Mouse (Mus musculus): ENCODE data around the gene Emsy.

The Emsy gene

DNA sequence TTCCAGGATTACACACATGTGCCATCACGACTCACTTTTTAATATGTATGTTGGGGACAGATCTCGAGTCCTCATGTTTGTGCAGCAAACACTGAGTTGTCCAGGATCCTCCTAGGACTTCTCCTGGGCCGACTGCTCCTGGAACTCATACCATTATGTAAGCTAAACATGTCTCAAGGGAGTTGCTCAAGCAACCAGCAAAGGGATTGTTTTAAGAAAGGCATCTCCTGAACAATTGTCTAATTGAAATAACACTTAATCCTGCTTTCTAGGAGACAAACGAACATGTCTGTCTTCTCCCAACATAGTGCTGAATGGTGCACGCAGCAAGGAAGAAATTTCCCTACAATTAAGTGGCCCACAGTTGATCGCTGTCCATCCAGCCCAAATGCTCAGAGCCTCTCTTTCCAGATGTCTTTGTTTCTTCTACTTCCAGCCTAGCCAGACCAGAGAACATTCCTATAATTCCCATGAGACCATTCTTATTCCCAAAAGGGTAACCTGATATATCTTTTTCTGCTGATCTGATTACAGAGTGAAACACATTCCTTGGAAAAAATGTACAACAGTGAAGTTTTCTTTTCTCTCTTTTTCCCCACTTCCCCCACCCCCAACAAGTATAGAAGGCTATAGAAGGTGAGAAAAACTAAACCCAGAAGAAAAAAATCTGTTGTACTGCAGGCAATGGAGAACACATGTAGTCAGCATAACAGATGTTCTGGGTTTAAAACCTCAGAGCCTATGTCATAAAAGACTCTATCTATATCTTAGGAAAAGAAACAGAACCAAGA is 11.6 kb upstream of the Emsy start:
- DNase-seq (ENCODE audit: low spot score in 2 of 2), result no peak

DNA sequence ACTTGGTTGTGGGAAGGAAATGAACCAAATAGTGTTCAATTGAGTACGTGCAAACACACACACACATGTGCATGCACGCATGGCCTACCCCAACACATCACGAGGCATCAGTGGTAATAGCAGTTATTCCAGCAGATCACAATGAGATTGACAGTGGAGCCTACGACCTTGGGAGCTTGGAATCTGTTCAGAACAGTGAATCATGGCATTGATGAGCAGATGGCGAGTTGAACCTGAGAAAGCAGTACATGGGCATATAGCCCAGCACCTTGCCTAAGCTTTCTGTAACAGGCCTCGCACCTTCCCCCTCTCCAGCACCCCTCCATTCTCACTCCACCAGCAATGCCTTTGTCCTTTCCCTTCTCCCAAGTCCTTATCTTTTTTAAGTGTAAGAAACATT is 9.1 kb upstream of the Emsy start:
- DNase-seq (ENCODE audit: low spot score in 2 of 2), result no peak

DNA sequence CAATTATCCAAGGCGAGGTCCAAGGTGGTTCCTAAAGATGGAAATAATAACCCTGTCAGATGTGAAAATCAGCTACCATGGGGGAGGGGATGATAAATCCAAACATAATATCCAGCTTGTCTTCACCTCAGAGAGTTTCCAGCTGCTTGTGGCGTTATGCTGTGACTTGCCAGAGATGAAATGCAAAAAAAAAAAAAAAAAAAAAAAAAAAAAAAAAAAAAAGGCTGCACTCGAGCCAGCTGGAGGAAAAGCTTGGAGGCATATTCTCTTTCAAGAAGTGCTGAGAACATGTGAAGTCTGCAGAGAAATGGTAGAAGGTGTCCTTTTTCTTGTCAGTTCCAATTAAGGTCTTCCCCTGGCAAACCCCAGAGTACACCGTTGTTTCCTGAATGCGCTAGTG is 8.6 kb upstream of the Emsy start:
- no peak for DNase-seq (ENCODE audit: low spot score in 2 of 2)

DNA sequence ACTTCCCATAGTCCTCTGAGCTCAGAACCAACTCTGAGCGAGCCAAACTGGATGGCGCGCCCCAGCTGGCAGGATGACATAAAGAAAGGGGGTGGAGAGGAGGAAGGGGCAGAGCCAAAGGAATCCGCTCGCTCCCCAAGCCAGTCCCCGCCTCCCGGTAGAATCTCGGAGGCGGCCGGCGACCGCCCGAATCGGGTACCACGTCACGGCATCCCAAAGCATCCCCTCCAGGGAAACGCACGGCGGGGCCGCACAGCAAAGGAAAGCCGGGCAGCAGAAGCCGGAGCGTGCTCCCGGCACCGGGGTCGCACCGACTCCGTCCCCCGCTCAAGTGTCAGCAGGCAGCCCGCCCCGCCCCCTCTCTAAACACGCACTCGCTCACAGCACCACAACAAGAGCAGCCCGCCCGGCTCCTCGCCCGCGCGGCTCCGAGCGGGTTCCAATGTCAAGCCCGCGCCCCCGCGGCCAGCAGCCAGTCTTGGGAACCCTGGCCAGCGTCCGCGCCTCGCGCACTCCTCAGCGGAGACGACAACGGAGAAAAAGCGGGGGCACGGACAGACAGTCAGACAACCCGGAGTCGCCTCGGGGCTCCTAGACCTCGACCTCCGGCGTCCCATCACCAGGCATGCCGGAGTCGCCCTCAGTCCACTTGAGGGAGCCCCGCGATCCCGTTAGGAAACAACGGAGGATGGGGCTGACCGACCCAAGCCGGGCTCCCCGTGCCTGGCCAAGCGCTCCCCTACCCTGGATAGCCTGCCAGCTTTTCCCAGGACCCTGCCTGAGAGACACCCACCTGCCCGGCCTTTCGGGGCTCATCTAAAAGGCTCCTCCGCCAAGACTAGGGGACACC is 677 bp downstream of the Emsy start:
- DNase-seq (ENCODE audit: low spot score in 2 of 2), result peak; percentile 47 to 62

DNA sequence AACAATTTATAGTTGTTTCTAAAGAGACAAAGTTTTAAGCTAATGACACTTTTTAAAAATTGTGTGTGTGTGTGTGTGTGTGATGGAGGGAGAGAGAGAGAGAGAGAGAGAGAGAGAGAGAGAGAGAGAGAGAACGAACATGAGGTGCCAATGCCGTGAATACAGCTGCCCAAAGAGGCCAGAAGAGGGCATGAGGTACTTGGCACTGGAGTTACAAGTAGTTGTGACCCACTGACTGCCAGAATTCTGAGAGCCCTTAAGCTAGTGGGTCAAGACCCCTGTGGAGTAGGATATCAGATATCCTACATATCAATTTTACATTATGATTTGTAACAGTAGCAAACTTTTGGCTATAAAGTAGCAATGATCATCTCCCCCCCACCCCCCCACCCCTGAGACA is 4.9 kb downstream of the Emsy start:
- no peak for DNase-seq (ENCODE audit: low spot score in 2 of 2)

DNA sequence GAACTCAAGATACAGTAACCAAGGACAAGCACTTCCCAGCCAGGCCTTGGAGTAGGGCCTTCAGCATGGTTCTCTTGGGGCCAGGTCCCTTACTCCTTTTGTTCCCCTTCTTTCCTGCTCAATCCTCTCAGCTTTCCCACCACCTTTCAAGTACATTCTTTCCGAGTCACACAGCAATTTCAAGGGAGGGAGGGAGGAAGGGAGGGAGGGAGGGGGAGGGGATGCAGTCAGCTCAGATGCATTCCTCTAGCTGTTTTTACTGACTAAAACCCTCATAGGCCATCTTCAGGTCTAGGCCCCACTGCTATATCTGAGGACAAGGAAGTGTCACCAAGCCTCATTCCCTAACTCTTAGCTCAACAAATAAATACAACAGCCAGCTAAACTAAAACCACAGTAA is 12.3 kb downstream of the Emsy start:
- DNase-seq (ENCODE audit: low spot score in 2 of 2), result no peak

DNA sequence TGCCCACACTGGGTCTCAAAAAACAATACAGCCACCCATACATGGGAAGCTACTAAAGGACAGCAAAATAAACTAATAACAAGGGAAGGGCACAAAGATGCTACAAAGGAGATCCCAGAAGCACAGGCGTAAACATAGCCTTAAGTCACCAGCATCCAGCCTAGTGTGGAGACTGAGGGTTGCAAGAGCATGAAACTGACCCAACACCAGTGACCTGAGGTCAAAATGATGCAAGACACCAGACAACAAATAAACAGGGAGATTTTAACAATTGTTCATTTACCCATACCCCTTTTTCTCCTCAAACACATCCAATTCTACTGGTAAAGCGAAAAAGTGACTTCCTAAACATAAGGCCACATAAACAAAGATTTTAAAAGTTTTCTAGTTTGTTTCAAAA is 20.0 kb downstream of the Emsy start:
- DNase-seq (ENCODE audit: low spot score in 2 of 2), result no peak

DNA sequence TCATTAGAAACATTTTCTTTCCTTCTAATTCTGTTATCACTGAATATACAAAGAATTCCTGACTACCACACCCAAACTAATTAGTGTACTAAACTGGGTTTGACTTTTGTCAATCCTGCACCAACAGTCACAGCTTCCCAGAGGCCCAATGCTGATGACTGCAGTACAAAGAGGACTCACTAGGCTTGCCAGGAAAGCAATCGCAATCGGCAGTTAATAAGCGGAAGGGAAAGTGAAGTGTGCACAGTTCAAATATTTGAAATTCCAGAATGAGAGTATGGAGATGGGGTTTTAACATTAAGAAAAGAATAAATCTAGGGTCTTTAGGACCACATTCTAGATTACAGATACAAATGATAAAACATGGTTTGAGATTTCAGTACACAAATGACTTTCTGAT is 23.6 kb downstream of the Emsy start:
- DNase-seq (ENCODE audit: low spot score in 2 of 2), result no peak

DNA sequence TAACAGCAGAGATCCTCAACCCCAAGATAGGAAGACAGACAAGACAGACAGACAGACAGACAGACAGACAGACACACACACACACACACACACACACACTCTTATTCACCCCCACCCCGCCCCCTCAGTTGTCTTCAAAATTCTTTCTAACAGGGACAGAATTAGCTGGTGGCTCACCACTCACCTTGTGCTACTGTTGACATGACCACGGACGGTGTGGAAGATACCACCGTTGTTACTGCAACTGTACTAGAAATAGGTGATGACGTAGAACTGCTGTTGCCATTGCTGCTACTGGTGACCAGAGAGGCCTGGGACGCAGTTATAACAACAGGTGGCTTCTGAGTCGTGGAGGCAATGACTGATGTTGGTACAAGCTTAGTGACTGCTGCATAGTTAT is 26.6 kb downstream of the Emsy start:
- no peak for DNase-seq (ENCODE audit: low spot score in 2 of 2)

DNA sequence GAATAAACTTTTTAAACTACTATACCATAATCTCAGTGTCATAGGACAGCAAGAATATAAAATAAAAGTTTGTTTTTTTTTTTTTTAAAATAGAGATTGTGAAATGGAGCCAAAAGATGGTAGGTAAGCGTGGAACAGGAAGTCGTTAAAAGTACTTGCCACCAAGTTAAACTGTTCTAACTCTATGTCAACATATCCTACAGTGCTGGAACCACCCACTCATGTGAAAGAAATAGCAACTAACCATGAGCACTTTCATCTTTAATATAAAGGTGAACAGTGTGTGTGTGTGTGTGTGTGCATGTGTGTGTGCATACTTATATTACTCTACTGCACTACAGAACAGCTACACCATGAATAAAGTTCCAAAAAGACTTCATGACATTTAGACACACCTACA is 38.8 kb downstream of the Emsy start:
- no peak for DNase-seq (ENCODE audit: low spot score in 2 of 2)

DNA sequence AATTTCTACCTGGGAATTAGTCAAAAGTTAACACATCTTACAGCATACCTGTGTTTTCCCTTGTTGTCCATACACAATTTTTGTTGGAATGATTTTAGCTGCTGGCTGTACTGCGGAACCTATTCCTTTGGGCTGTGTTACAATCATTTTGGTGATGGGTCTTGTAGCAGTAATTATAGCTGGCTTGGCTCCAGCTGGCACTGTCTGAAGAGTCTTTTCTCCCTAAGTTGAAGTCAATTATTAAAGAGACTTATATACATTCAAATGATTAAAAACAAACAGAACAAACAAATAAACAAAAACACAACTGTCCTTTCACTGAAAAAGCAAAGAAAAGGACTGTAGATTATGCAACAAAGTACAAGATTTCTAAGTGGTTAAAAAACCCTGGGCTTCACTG is 43.6 kb downstream of the Emsy start:
- no peak for DNase-seq (ENCODE audit: low spot score in 2 of 2)

DNA sequence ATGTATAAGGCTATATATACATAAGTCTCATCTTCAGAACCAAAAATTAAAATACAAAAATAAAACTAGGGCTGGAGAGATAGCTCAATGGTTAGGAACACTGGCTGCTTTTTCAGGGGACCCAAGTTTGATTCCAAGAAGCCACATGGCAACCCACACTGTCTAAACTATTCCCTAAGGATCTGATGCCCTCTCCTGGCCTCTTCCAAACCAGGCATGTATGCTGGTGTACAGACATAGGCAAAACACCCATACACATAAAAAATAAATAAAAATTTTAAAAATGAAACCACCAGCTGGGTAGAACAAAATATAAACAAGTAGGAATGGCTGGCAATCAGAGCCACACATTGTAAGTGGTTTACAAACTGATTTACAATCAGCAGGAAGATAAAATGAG is 48.1 kb downstream of the Emsy start:
- DNase-seq (ENCODE audit: low spot score in 2 of 2), result no peak

DNA sequence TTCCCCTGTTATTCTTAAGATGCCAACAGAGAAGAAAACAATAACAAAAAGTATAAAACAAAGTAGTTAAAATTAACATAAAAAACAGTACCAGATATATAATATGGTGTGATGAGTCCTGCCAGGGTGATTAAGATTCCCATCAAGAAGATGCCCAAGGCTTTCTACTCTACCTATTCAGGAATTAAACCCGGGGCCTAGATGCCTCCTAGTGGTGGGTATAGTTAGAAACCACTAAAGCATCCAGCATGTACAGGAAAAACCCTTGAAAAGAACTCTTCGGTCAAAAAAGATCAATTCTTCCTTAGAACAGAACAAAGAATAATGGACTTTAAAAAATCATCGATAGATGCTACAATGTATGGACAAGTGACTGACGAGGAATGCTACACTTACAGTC is 49.4 kb downstream of the Emsy start:
- DNase-seq (ENCODE audit: low spot score in 2 of 2), result no peak

DNA sequence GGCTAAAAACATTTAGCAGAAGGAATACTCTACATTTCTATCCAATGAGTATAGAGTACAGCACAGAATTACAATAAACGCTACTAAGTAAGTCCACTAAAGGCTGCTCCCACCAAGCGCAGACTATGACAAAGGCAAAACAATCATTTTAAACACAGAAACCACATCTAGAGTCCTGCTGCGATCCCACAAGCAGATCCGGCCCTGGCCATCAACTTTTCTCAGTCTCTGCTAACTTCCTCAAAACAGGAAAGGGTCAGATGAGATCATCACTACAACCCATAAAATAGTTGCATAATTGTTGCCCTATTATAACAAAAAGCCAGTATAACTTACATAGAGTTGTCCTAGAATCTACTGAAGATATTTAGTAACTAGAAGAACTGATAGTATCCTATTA is 54.9 kb downstream of the Emsy start:
- no peak for DNase-seq (ENCODE audit: low spot score in 2 of 2)

DNA sequence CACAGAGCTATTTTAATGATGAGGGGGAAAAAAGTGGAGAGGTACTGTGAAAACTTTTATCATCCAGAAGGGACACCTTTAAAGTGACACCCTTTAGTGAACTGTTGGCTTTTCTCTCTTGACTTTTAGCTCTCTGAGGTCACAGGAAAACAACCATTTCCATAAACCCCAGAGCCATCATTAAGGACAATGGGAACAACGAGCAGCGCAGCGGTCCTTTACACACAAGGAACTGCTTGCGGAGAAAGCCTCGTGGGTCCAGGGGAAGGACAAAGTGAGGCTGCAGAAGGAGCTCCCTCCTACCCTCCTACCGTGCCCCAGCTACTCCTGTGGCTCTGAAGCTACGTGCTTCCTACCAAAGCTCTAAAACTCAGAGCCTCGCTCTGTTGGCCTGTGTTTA is 59.2 kb downstream of the Emsy start:
- no peak for DNase-seq (ENCODE audit: low spot score in 2 of 2)

DNA sequence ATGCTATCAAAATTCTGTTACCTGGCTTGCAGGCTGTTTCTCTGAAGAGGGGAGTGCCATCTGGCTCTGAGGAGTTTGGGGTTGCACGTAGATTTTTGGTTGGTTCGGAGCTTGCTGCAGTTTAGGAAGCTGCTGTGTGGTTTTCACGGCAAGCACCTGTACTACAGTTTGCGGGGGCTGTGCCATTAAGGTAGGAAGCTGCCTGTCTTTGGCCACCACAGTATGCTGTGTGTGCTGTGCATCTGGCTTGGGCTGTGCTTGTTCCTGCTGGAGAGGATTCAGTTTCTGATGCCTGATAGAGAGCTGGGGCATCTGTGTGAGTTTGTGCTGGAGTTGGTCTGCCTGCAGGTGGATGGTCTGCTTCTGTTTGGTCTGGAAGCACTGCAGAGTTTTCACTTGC is 61.9 kb downstream of the Emsy start:
- no peak for DNase-seq (ENCODE audit: low spot score in 2 of 2)

DNA sequence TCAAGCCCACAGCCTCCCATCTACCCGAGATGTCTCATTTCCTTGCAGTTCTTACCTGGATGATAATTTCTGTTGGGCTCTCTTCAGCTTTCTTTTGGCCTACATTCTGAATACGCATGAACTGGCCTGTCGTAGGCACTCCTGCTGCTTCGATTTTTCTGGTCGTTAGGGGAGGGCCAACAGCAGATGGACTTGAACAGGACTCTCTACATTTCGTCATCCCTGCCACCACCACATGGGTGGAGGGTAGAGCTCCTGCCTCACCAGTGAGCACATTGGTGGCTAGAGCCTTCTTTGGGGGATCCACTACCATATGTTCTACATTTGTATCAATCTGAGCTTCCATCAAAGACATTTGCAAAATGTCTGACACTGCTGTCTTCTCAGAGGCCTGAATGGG is 63.3 kb downstream of the Emsy start:
- no peak for DNase-seq (ENCODE audit: low spot score in 2 of 2)

DNA sequence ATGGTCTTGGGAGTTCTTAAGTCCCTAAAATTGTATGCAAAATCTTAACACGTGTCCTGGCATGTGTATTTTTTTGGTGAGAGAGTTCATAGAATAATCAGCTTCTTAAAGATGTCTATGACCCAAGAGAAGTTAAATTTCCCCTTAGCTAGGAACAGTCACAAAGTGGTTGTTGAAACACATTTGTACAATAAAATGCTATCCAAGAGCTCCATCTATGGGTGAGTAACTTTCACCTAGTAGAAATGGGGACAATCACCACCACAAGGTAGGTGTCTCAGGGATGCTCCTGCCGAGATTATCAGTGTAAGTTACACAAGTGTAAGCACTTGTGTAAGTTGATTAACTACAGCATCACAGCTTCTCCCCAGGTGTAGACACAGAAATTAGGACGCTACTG is 67.6 kb downstream of the Emsy start:
- DNase-seq (ENCODE audit: low spot score in 2 of 2), result no peak

DNA sequence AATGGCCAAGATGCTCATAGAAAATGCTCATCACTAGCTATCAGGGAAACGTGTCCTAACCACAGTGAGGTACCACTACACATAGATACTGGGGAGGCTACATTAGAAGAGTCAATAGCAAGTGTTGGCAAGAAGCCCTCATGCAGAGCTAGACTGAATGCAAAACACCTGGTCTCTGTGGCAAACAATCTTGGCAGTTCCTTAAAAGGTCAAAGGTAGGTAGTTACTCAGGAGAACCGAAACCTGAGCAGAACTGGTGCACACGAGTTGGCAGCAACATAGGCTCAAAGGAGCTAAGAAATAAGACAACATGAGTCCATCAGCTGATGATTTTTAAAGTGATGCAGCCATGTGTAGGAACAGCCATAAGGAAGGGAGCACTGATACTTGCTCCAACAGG is 70.3 kb downstream of the Emsy start:
- DNase-seq (ENCODE audit: low spot score in 2 of 2), result no peak

DNA sequence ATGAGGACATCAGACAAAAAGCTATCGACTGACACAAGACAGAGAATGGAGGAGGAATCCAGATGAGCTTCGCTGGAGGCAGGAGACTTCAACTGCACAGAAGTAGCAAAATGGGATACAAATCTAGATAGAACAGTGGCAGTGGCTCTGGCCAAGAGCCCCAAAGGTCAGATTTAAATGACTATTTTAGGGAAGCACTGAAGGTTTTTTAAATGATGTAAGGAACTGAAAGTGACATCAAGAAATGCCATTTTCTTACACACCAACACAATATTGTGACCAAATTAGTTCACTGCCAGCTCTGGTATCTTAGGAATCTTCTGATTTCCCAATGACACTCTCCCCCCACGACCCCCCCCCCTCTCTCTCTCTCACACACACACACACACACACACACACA is 72.0 kb downstream of the Emsy start:
- DNase-seq (ENCODE audit: low spot score in 2 of 2), result no peak

DNA sequence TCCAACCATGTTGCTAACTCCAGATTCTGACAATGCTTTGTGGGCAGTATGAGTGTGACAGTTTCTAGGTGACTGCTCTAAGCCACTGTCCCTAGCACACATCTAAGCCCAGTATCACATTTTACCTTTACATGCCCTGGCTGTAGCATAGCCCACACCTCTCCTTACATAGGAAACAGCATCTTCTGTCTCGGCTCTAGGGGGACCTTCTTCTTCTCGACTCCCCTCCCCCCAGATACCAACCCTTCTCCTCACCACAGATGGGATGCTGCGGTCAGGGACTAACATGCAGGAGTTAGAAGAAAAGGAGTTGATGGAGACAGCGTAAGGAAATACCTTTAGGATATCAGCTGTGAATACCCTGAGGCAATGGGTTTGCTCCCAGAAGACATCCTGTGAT is 75.3 kb downstream of the Emsy start:
- DNase-seq (ENCODE audit: low spot score in 2 of 2), result no peak

DNA sequence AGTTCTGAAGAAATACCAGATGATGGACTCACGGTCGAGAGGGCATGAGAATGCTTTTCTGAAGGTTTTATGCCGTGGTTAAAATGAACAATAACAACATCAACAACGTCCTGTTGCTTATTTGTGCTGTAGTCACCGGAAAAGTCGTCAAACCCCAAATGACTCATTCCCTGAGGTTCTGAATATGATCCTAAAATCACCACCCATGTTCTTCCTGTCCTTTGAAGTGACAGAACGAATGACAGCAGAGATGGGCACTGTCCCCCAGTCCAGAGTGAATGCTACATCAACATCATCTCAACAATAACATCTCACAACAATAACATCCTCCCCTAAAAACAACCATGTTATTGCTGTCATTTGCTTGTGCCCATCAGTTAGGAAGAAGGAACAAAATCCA is 76.1 kb downstream of the Emsy start:
- DNase-seq (ENCODE audit: low spot score in 2 of 2), result no peak

DNA sequence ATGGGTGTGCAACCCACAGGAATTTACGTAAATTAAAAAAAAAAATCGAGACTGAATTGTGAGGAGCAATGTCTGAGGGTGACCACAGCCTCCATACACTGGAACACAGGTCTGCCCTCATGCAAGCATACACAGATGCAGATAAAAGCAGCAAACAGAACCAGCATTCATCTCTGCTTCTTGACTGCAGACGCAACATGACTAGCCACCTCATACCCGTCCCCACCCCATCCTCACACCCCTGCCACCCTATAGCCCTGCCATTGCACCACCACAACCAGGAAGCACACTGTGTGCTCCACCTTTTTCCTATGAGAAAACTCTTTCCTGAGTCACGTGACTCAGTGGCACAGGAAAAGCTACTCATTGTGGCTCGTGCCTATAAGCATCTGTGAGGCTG is 76.9 kb downstream of the Emsy start:
- DNase-seq (ENCODE audit: low spot score in 2 of 2), result no peak
